Mouse (Mus musculus): ENCODE results near the gene 4933416C03Rik. TPM values are rescaled to one million over a fixed set of nuclear protein-coding genes. Genes with fewer than 3 reads are reported as not detected.

Gene 4933416C03Rik
- polyA plus RNA-seq (2012; rRNA removed) = not detected in 2 replicates

DNA sequence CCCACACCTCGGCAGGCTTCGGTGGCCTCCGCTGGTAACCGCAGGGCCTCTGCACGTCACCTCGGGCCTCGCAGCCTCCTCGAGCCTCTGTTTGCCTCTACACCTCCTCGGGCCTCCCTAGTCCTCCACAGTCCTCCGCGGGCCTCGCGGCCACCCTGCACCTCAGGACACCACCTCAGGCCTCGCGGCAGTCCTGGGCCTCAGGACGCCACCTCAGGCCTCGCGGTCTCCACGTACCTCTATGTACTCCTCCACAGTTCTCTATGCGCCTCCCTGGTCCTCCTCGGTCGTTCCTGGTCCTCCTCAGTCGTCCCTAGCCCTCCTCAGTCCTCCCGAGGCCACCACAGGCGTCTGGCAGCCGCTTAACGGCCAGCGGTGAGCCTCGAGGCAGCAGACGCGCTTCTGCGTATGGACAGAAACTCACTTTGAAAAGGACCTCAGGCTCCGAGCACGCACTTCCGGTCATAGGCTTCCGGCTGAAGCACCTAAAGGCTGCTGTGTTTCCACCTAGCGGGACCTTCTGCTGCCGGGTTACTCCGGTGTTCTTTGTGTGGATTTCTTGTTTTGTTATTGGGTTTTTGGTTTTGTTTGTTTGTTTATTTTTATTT lies at the start of gene 4933416C03Rik:
Gene 4933416C03Rik (minus strand): TSS at position 51 of the 608 bp plus-strand sequence.

Other genes with a start within 250 kb of the 4933416C03Rik start
- gene Ptprr, start 95.7 kb downstream of the 4933416C03Rik start, polyA plus RNA-seq (2012; rRNA removed) = 10.3 and 12.5 TPM in 2 replicates
- 2.4 and 2.6 TPM in 2 replicates for gene Ptprb, start 161.6 kb upstream of the 4933416C03Rik start, polyA plus RNA-seq (2012; rRNA removed)

Data from colon, adult 2 months (tissue).